Mouse (Mus musculus): ENCODE data around the gene Apopt1. TPM values are rescaled to one million over a fixed set of nuclear protein-coding genes. Genes with fewer than 3 reads are reported as not detected.
A peak's percentile ranks its signal among the peaks of the same experiment; 100 is the strongest.

Gene Apopt1
- polyA plus RNA-seq, 1 experiment from 2014 or later: 51.0 TPM

DNA sequence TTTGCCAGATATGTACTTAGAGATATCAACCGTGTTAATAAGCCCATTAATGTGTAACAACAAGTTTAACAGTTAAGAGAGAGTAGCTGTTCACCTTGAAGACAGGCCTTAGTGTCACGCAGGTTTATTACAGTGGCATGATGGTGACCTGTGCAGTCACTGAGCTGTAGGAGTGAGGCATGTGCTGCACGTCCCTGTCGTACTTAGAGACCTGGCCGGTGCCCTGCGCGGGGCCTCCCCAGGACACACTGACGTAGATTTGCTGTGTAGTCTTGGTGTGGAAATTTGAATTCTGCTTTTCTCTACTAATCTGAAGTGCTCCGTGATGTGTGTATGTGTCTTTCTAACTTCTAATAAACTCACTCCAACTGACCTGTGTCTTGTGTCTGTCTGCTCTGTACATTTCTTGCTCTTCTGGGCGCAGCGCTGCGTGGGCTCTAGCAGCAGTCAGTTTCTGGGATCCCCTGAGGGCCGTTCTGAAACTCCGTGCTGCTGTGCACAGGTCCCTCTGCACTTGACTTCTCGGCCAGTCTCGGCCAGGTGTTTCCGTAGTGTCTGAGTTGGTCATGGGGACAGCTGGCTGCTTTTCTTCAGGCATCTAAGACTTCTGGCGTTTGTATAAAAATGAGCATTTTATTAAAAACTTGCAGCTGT is 81.6 kb downstream of the Apopt1 start:
- H3K36me3 ChIP-seq (ENCODE audit: control insufficient read depth, insufficient read depth, low read length): peaks cover 98% of the 10 kb centered on the region
- H3K4me1 ChIP-seq (ENCODE audit: control insufficient read depth in 2 of 2, insufficient read depth in 2 of 2, low read length in 2 of 2): no peaks in the 10 kb centered on the region
- H3K27me3 ChIP-seq (ENCODE audit: control insufficient read depth, insufficient read depth, low read length): no peaks in the 10 kb centered on the region
- no peak overlapping the region for H3K4me3 ChIP-seq (ENCODE audit: control insufficient read depth in 1 of 2, insufficient read depth in 1 of 2, low read depth in 1 of 2, low read length in 2 of 2)
- H3K27ac ChIP-seq (replicated peaks in 1 of 2; ENCODE audit: control insufficient read depth in 1 of 2, insufficient read depth in 1 of 2, low read depth in 2 of 2, low read length in 2 of 2): no peak overlapping the region
- no peak for ATAC-seq (ENCODE audit: insufficient number of reproducible peaks, insufficient read depth, low FRiP score, low read depth)
- H3K4me2 ChIP-seq (ENCODE audit: low read length): no peak overlapping the region
- WGBS: 92% methylated on average over 18 of the region's 18 CpGs
- no peak overlapping the region for H3K9ac ChIP-seq (ENCODE audit: low read length)
- H3K9me3 ChIP-seq (ENCODE audit: control insufficient read depth, low read length): no peaks in the 10 kb centered on the region

GRCm38 (mm10) chr12:111795180-111795895 is 82.3 kb downstream of the Apopt1 start:
- Histone ChIP-seq H3K4me2 (ENCODE audit: low read length) (no peak overlapping the region), H3K36me3 (ENCODE audit: control insufficient read depth, insufficient read depth, low read length) (peaks cover 91% of the 10 kb centered on the region), H3K9me3 (ENCODE audit: control insufficient read depth, low read length) (no peaks in the 10 kb centered on the region), H3K9ac (ENCODE audit: low read length) (no peak overlapping the region), H3K4me1 (ENCODE audit: control insufficient read depth in 2 of 2, insufficient read depth in 2 of 2, low read length in 2 of 2) (0 out of 4 replicates have a peak, but pooled peaks cover 0 to under 1% of the 10 kb centered on the region in 2 experiments), H3K27me3 (ENCODE audit: control insufficient read depth, insufficient read depth, low read length) (no peaks in the 10 kb centered on the region), H3K4me3 (ENCODE audit: control insufficient read depth in 1 of 2, insufficient read depth in 1 of 2, low read depth in 1 of 2, low read length in 2 of 2) (no peak overlapping the region), H3K27ac (replicated peaks in 1 of 2; ENCODE audit: control insufficient read depth in 1 of 2, insufficient read depth in 1 of 2, low read depth in 2 of 2, low read length in 2 of 2) (no peak overlapping the region)
- 89% methylated on average over 28 of the region's 28 CpGs for WGBS
- ATAC-seq (ENCODE audit: insufficient number of reproducible peaks, insufficient read depth, low FRiP score, low read depth): no peak

- Histone ChIP-seq H3K4me1 (ENCODE audit: control insufficient read depth in 2 of 2, insufficient read depth in 2 of 2, low read length in 2 of 2) (0 out of 4 replicates have a peak, but pooled peaks cover 0 to 2% of the 10 kb centered on the region in 2 experiments), H3K9me3 (ENCODE audit: control insufficient read depth, low read length) (no peaks in the 10 kb centered on the region), H3K27me3 (ENCODE audit: control insufficient read depth, insufficient read depth, low read length) (no peaks in the 10 kb centered on the region), H3K4me2 (ENCODE audit: low read length) (no peak overlapping the region), H3K9ac (ENCODE audit: low read length) (no peak overlapping the region), H3K36me3 (ENCODE audit: control insufficient read depth, insufficient read depth, low read length) (peaks cover 90% of the 10 kb centered on the region), H3K4me3 (ENCODE audit: control insufficient read depth in 1 of 2, insufficient read depth in 1 of 2, low read depth in 1 of 2, low read length in 2 of 2) (no peak overlapping the region), H3K27ac (replicated peaks in 1 of 2; ENCODE audit: control insufficient read depth in 1 of 2, insufficient read depth in 1 of 2, low read depth in 2 of 2, low read length in 2 of 2) (no peak overlapping the region)
- ATAC-seq (ENCODE audit: insufficient number of reproducible peaks, insufficient read depth, low FRiP score, low read depth): no peak
- 91% methylated on average over 8 of the region's 8 CpGs for WGBS
Measured at GRCm38 (mm10) chr12:111797251-111797650, 84.2 kb downstream of the Apopt1 start.

DNA sequence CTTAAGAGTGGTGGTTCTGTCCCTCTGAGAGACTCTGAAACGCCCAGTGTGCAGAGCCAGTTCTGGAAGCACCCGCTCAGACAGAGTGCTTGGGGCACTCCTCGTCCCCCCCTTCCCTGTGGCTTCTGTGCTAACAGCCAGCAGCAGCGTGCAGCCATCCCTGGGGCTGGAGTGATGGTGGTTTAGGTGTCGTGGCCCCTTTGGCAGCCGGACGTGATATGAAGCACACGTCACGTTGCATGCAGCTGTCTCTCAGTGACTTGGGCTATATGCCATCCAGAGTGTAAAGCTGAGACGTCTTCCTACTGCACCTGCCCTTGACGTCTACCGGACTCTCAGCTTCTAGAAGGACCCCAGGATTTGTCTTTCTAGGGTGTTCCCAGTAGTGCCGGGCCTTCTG is 85.4 kb downstream of the Apopt1 start:
- Histone ChIP-seq H3K27ac (replicated peaks in 1 of 2; ENCODE audit: control insufficient read depth in 1 of 2, insufficient read depth in 1 of 2, low read depth in 2 of 2, low read length in 2 of 2) (no peak overlapping the region), H3K27me3 (ENCODE audit: control insufficient read depth, insufficient read depth, low read length) (no peaks in the 10 kb centered on the region), H3K36me3 (ENCODE audit: control insufficient read depth, insufficient read depth, low read length) (peaks cover 90% of the 10 kb centered on the region), H3K9ac (ENCODE audit: low read length) (no peak overlapping the region), H3K9me3 (ENCODE audit: control insufficient read depth, low read length) (no peaks in the 10 kb centered on the region), H3K4me1 (ENCODE audit: control insufficient read depth in 2 of 2, insufficient read depth in 2 of 2, low read length in 2 of 2) (0 out of 4 replicates have a peak, but pooled peaks cover 0 to 2% of the 10 kb centered on the region in 2 experiments), H3K4me3 (ENCODE audit: control insufficient read depth in 1 of 2, insufficient read depth in 1 of 2, low read depth in 1 of 2, low read length in 2 of 2) (no peak overlapping the region), H3K4me2 (ENCODE audit: low read length) (no peak overlapping the region)
- 91% methylated on average over 13 of the region's 13 CpGs for WGBS
- ATAC-seq (ENCODE audit: insufficient number of reproducible peaks, insufficient read depth, low FRiP score, low read depth): no peak

GRCm38 (mm10) chr12:111800459-111801183 is 87.6 kb downstream of the Apopt1 start:
- peak overlapping the region; percentile 6 to 29; a peak in 1 of 4 replicates for H3K27ac ChIP-seq (replicated peaks in 1 of 2; ENCODE audit: control insufficient read depth in 1 of 2, insufficient read depth in 1 of 2, low read depth in 2 of 2, low read length in 2 of 2)
- H3K36me3 ChIP-seq (ENCODE audit: control insufficient read depth, insufficient read depth, low read length): peaks cover 89% of the 10 kb centered on the region

DNA sequence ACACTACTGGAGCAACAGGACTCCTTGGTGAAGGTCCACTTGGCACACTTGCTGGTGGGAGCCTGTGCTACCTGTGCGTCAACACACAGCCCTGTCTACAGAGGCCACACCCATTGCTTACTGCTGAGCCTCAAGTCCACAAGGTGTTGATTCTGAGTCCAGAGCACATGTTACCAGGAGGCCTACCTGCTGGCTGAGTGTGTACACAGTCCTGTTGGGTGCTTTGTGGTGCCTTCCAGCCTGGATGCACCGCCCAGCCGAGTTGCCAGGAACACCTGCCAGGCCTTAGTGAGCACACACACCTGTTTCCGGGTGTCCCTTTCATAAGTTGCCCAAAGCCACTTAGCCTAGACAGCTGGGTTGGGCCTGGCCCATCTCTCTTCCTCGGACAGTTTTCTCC is 90.5 kb downstream of the Apopt1 start:
- H3K4me3 ChIP-seq (ENCODE audit: control insufficient read depth in 1 of 2, insufficient read depth in 1 of 2, low read depth in 1 of 2, low read length in 2 of 2): no peak overlapping the region
- 0 out of 4 replicates have a peak, but pooled peaks cover 0 to 2% of the 10 kb centered on the region in 2 experiments for H3K4me1 ChIP-seq (ENCODE audit: control insufficient read depth in 2 of 2, insufficient read depth in 2 of 2, low read length in 2 of 2)
- no peak overlapping the region for H3K9ac ChIP-seq (ENCODE audit: low read length)
- 86% methylated on average over 5 of the region's 5 CpGs for WGBS
- no peaks in the 10 kb centered on the region for H3K9me3 ChIP-seq (ENCODE audit: control insufficient read depth, low read length)
- no peak for ATAC-seq (ENCODE audit: insufficient number of reproducible peaks, insufficient read depth, low FRiP score, low read depth)
- H3K36me3 ChIP-seq (ENCODE audit: control insufficient read depth, insufficient read depth, low read length): peaks cover 88% of the 10 kb centered on the region
- H3K27ac ChIP-seq (replicated peaks in 1 of 2; ENCODE audit: control insufficient read depth in 1 of 2, insufficient read depth in 1 of 2, low read depth in 2 of 2, low read length in 2 of 2): no peak overlapping the region
- no peak overlapping the region for H3K4me2 ChIP-seq (ENCODE audit: low read length)
- no peaks in the 10 kb centered on the region for H3K27me3 ChIP-seq (ENCODE audit: control insufficient read depth, insufficient read depth, low read length)

More at GRCm38 (mm10) chr12:111800459-111801183, 87.6 kb downstream of the Apopt1 start:
- H3K27me3 ChIP-seq (ENCODE audit: control insufficient read depth, insufficient read depth, low read length): no peaks in the 10 kb centered on the region
- 64% methylated on average over 10 of the region's 10 CpGs for WGBS
- no peak overlapping the region for H3K4me2 ChIP-seq (ENCODE audit: low read length)
- H3K4me3 ChIP-seq (ENCODE audit: control insufficient read depth in 1 of 2, insufficient read depth in 1 of 2, low read depth in 1 of 2, low read length in 2 of 2): no peak overlapping the region
- H3K9ac ChIP-seq (ENCODE audit: low read length): no peak overlapping the region
- H3K9me3 ChIP-seq (ENCODE audit: control insufficient read depth, low read length): no peaks in the 10 kb centered on the region
- 0 out of 4 replicates have a peak, but pooled peaks cover 0 to 2% of the 10 kb centered on the region in 2 experiments for H3K4me1 ChIP-seq (ENCODE audit: control insufficient read depth in 2 of 2, insufficient read depth in 2 of 2, low read length in 2 of 2)
- ATAC-seq (ENCODE audit: insufficient number of reproducible peaks, insufficient read depth, low FRiP score, low read depth): no peak
